Mouse (Mus musculus) monocyte, adult 2 months (primary cell): ENCODE measurements around the gene Rhno1.

Experiments used
- DNase-seq, 2 experiments: peaks; one replicate each; pipeline ENCODE4 v3.0.0; 2022; ENCODE audit warnings: low spot score in 2 of 2, low read depth in 1 of 2

Gene Rhno1

GRCm38 (mm10) chr6:128363007-128363825 lies 505 bp upstream of the Rhno1 start:
- no peak for DNase-seq

GRCm38 (mm10) chr6:128361901-128362300 lies 810 bp downstream of the Rhno1 start:
- DNase-seq: no peak

- no peak for DNase-seq
These were observed 3.7 kb downstream of the Rhno1 start for GRCm38 (mm10) chr6:128358999-128359398.

- DNase-seq: peak; percentile 28 to 29
These were observed 6.8 kb downstream of the Rhno1 start, which contains the start of gene Tulp3 for GRCm38 (mm10) chr6:128355726-128356416. TSS of gene Tulp3 (minus strand) at chr6:128355851.

- no peak for DNase-seq
These were observed 7.5 kb downstream of the Rhno1 start for GRCm38 (mm10) chr6:128355201-128355681.

- DNase-seq: no peak
These were observed 8.6 kb downstream of the Rhno1 start for GRCm38 (mm10) chr6:128354140-128354539.

- no peak for DNase-seq
These were observed 13.0 kb downstream of the Rhno1 start for GRCm38 (mm10) chr6:128349711-128350110.

- DNase-seq: no peak
These were observed 15.9 kb downstream of the Rhno1 start for GRCm38 (mm10) chr6:128346782-128347181.

GRCm38 (mm10) chr6:128345623-128346022 lies 17.1 kb downstream of the Rhno1 start:
- no peak for DNase-seq

- DNase-seq: no peak
These were observed 20.6 kb downstream of the Rhno1 start for GRCm38 (mm10) chr6:128341956-128342723.

GRCm38 (mm10) chr6:128338876-128339275 lies 23.8 kb downstream of the Rhno1 start:
- no peak for DNase-seq

GRCm38 (mm10) chr6:128337467-128337866 lies 25.2 kb downstream of the Rhno1 start:
- DNase-seq: no peak

- peak in 1 of 2 experiments; percentile 15 for DNase-seq
These were observed 28.1 kb downstream of the Rhno1 start for GRCm38 (mm10) chr6:128334397-128335124.

GRCm38 (mm10) chr6:128318317-128318716 lies 44.4 kb downstream of the Rhno1 start:
- peak in 1 of 2 experiments; percentile 21 for DNase-seq

GRCm38 (mm10) chr6:128315597-128315996 lies 47.1 kb downstream of the Rhno1 start:
- no peak for DNase-seq

GRCm38 (mm10) chr6:128314796-128315195 lies 47.9 kb downstream of the Rhno1 start:
- DNase-seq: no peak

GRCm38 (mm10) chr6:128308311-128308710 lies 54.4 kb downstream of the Rhno1 start:
- DNase-seq: no peak
